8 mouse cellular contexts compared by ENCODE assay signal in the genomic region with DNA sequence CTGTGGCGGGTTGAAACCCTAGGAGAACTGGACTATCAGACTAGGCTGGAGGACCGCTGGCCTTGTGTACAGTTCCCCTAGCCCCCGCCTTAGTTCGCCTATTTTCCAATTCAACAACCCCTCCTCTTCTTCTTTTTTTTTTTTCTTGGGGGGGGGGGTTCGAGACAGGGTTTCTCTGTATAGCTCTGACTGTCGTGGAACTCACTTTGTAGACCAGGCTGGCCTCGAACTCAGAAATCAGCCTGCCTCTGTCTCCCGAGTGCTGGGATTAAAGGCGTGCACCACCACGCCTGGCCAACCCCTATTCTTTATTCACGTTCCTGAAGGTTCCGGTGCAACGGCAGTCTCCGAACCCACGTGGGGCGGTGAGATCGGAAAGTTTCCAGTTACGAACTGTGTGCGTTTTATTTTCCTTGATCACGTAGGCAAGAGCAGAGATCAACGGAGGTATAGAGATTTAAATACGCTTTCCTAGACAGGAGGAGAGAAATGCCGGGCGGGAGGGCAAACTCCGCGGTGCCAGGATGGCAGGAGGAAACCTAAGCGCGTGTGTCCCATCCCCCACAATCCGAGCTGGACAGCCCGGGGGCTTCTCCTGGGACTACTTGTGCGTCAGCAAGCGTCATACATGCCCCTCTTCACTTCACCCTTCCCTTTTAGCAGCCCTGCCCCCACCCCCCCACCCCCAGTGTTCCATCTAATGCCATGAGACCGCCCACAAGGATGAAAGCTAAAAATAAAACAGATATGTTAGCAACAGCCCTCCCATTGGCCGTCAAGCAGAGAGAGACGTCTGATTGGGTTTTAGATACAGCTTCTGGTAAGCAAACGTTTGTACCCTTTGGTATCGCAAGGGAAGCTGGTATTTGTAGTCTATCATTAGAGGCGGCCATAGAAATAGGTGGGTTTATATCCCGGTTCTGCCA. TPM values are rescaled to one million over a fixed set of nuclear protein-coding genes. Genes with fewer than 3 reads are reported as not detected.
DNase-seq lines count a peak whose midpoint lies in the region; ATAC-seq lines count a peak whose summit lies in the region.

No protein-coding gene starts in this region.

- peak; percentile 78 for ATAC-seq in forebrain, embryonic 11.5 days (replicated peaks; ENCODE audit: low FRiP score)
- peak; percentile 83 for ATAC-seq in heart, embryonic 16.5 days (replicated peaks; ENCODE audit: extremely low read depth, insufficient read depth, low FRiP score)
- peak; percentile 60 for ATAC-seq in liver, embryonic 15.5 days (ENCODE audit: insufficient read depth)
- peak; percentile 81 for ATAC-seq in neural tube, embryonic 12.5 days (ENCODE audit: low FRiP score, low read depth)

- peak overlapping the region; percentile 93 for H3K4me2 ChIP-seq in forebrain, embryonic 11.5 days (ENCODE audit: low read depth, low read length, severe bottlenecking)
- peak overlapping the region; percentile 89 for H3K4me2 ChIP-seq in heart, embryonic 16.5 days (ENCODE audit: low read depth, low read length)
- H3K4me2 ChIP-seq in liver, embryonic 15.5 days, result peak overlapping the region; percentile 96
- peak overlapping the region; percentile 85 for H3K4me2 ChIP-seq in neural tube, embryonic 12.5 days (replicated peaks)

- no peaks in the 10 kb centered on the region for H3K9me3 ChIP-seq in forebrain, embryonic 11.5 days (ENCODE audit: control insufficient read depth, low read length)
- no peaks in the 10 kb centered on the region for H3K9me3 ChIP-seq in heart, embryonic 16.5 days (replicated peaks; ENCODE audit: control insufficient read depth, low read length)
- H3K9me3 ChIP-seq in liver, embryonic 15.5 days (replicated peaks), result no peaks in the 10 kb centered on the region
- no peaks in the 10 kb centered on the region for H3K9me3 ChIP-seq in neural tube, embryonic 12.5 days

- no peaks in the 10 kb centered on the region for H3K27me3 ChIP-seq in forebrain, embryonic 11.5 days (ENCODE audit: control insufficient read depth, insufficient read depth, low read length)
- H3K27me3 ChIP-seq in heart, embryonic 16.5 days (ENCODE audit: control insufficient read depth, insufficient read depth, low read length), result no peaks in the 10 kb centered on the region
- no peaks in the 10 kb centered on the region for H3K27me3 ChIP-seq in liver, embryonic 15.5 days
- H3K27me3 ChIP-seq in neural tube, embryonic 12.5 days (replicated peaks), result no peaks in the 10 kb centered on the region

- peak overlapping the region; percentile 73 for H3K4me3 ChIP-seq in forebrain, embryonic 11.5 days (ENCODE audit: low read depth, low read length)
- peak overlapping the region; percentile 96 for H3K4me3 ChIP-seq in heart, embryonic 16.5 days (ENCODE audit: low read length)
- peak overlapping the region; percentile 87 for H3K4me3 ChIP-seq in liver, embryonic 15.5 days (replicated peaks)
- peak overlapping the region; percentile 89 for H3K4me3 ChIP-seq in neural tube, embryonic 12.5 days

- peak overlapping the region; percentile 76 for H3K27ac ChIP-seq in forebrain, embryonic 11.5 days (ENCODE audit: low read depth, low read length)
- H3K27ac ChIP-seq in heart, embryonic 16.5 days (ENCODE audit: low read length), result peak overlapping the region; percentile 99
- H3K27ac ChIP-seq in liver, embryonic 15.5 days (replicated peaks), result peak overlapping the region; percentile 91
- peak overlapping the region; percentile 59 for H3K27ac ChIP-seq in neural tube, embryonic 12.5 days

- peak; percentile 81 to 84 for DNase-seq in CD8-positive naive resting alpha-beta T cell, adult 2 months (ENCODE audit: low read depth in 2 of 2, low spot score in 2 of 2)
- DNase-seq in c-Kit-positive CD71-positive TER-119-negative erythroid progenitor cells, embryonic 14.5 days (ENCODE audit: low read depth), result peak; percentile 50
- DNase-seq in forebrain, embryonic 11.5 days (ENCODE audit: low spot score), result peak; percentile 91
- peak; percentile 84 to 96 for DNase-seq in kidney, postnatal 36 days
- DNase-seq in telencephalon, adult 2 months (ENCODE audit: low read depth, low spot score), result peak; percentile 99

- peak overlapping the region; percentile 71 for H3K9ac ChIP-seq in forebrain, embryonic 11.5 days (ENCODE audit: low read length)
- peak overlapping the region; percentile 98 for H3K9ac ChIP-seq in heart, embryonic 16.5 days (ENCODE audit: low read length)
- peak overlapping the region; percentile 95 for H3K9ac ChIP-seq in liver, embryonic 15.5 days
- peak overlapping the region; percentile 82 for H3K9ac ChIP-seq in neural tube, embryonic 12.5 days

- peaks cover 5% of the 10 kb centered on the region; the same call in 1 of the 2 replicates for H3K4me1 ChIP-seq in forebrain, embryonic 11.5 days (replicated peaks; ENCODE audit: control insufficient read depth, insufficient read depth, low read length)
- H3K4me1 ChIP-seq in heart, embryonic 16.5 days (ENCODE audit: control insufficient read depth, insufficient read depth, low read length), result peaks cover 12% of the 10 kb centered on the region
- peaks cover 61% of the 10 kb centered on the region for H3K4me1 ChIP-seq in liver, embryonic 15.5 days (replicated peaks)
- peaks cover 14% of the 10 kb centered on the region for H3K4me1 ChIP-seq in neural tube, embryonic 12.5 days

- under 1% methylated on average over 39 of the region's 39 CpGs for WGBS in forebrain, embryonic 11.5 days
- WGBS in heart, embryonic 16.5 days, result under 1% methylated on average over 39 of the region's 39 CpGs
- 1% methylated on average over 39 of the region's 39 CpGs for WGBS in liver, embryonic 15.5 days (ENCODE audit: insufficient replicate concordance)
- under 1% methylated on average over 39 of the region's 39 CpGs for WGBS in neural tube, embryonic 12.5 days

- no peaks in the 10 kb centered on the region for H3K36me3 ChIP-seq in forebrain, embryonic 11.5 days (ENCODE audit: control insufficient read depth, insufficient read depth, low read length)
- peaks cover 8% of the 10 kb centered on the region; the same call in 1 of the 2 replicates for H3K36me3 ChIP-seq in heart, embryonic 16.5 days (ENCODE audit: control insufficient read depth, insufficient read depth)
- peaks cover 15% of the 10 kb centered on the region for H3K36me3 ChIP-seq in liver, embryonic 15.5 days (replicated peaks)
- H3K36me3 ChIP-seq in neural tube, embryonic 12.5 days, result peaks cover 12% of the 10 kb centered on the region

RNA-seq across cellular contexts. Expression of a gene that starts 1.0 kb away (rescaled TPM):
- 22.1 and 23.6 TPM in 2 replicates for polyA plus RNA-seq in forebrain, embryonic 11.5 days (2014; fragmentation: Nextera tagmentation; extraction: Ambion mirVana)
- 17.5 and 17.8 TPM in 2 replicates for polyA plus RNA-seq in heart, embryonic 16.5 days (2015; fragmentation: Nextera tagmentation; extraction: Ambion mirVana)
- 11.1 and 12.2 TPM in 2 replicates for polyA plus RNA-seq in liver, embryonic 15.5 days (2015; fragmentation: Nextera tagmentation; extraction: Ambion mirVana)
- 21.6 and 21.7 TPM in 2 replicates for polyA plus RNA-seq in neural tube, embryonic 12.5 days (2016; fragmentation: Nextera tagmentation; extraction: Ambion mirVana)

RNA-seq across cellular contexts. Expression of a gene that starts 12.1 kb away (rescaled TPM):
- 186 and 216 TPM in 2 replicates for polyA plus RNA-seq in forebrain, embryonic 11.5 days (2014; fragmentation: Nextera tagmentation; extraction: Ambion mirVana)
- polyA plus RNA-seq in heart, embryonic 16.5 days (2015; fragmentation: Nextera tagmentation; extraction: Ambion mirVana), result 98.6 and 103 TPM in 2 replicates
- 91.3 and 103 TPM in 2 replicates for polyA plus RNA-seq in liver, embryonic 15.5 days (2015; fragmentation: Nextera tagmentation; extraction: Ambion mirVana)
- 123 and 126 TPM in 2 replicates for polyA plus RNA-seq in neural tube, embryonic 12.5 days (2016; fragmentation: Nextera tagmentation; extraction: Ambion mirVana)

RNA-seq across cellular contexts. Expression of a gene that starts 12.5 kb away (rescaled TPM):
- polyA plus RNA-seq in forebrain, embryonic 11.5 days (2014; fragmentation: Nextera tagmentation; extraction: Ambion mirVana), result 169 and 171 TPM in 2 replicates
- 769 and 804 TPM in 2 replicates for polyA plus RNA-seq in heart, embryonic 16.5 days (2015; fragmentation: Nextera tagmentation; extraction: Ambion mirVana)
- 98.9 and 107 TPM in 2 replicates for polyA plus RNA-seq in liver, embryonic 15.5 days (2015; fragmentation: Nextera tagmentation; extraction: Ambion mirVana)
- polyA plus RNA-seq in neural tube, embryonic 12.5 days (2016; fragmentation: Nextera tagmentation; extraction: Ambion mirVana), result 213 TPM in 2 replicates

RNA-seq across cellular contexts. Expression of a gene that starts 57.4 kb away (rescaled TPM):
- 16.8 and 17.4 TPM in 2 replicates for polyA plus RNA-seq in forebrain, embryonic 11.5 days (2014; fragmentation: Nextera tagmentation; extraction: Ambion mirVana)
- 23.2 and 25.1 TPM in 2 replicates for polyA plus RNA-seq in heart, embryonic 16.5 days (2015; fragmentation: Nextera tagmentation; extraction: Ambion mirVana)
- 6.2 and 8.1 TPM in 2 replicates for polyA plus RNA-seq in liver, embryonic 15.5 days (2015; fragmentation: Nextera tagmentation; extraction: Ambion mirVana)
- 23.2 and 24.9 TPM in 2 replicates for polyA plus RNA-seq in neural tube, embryonic 12.5 days (2016; fragmentation: Nextera tagmentation; extraction: Ambion mirVana)

Comparison
In these comparisons a context has a peak if more than half of its experiments do, and no peak if none do; other contexts are left out.
1. Peak in every context shown above with its lines: DNase-seq, ATAC-seq, H3K4me3 ChIP-seq and H3K27ac ChIP-seq.